ENCODE assay signal across 12 mouse cellular contexts in the genomic region with DNA sequence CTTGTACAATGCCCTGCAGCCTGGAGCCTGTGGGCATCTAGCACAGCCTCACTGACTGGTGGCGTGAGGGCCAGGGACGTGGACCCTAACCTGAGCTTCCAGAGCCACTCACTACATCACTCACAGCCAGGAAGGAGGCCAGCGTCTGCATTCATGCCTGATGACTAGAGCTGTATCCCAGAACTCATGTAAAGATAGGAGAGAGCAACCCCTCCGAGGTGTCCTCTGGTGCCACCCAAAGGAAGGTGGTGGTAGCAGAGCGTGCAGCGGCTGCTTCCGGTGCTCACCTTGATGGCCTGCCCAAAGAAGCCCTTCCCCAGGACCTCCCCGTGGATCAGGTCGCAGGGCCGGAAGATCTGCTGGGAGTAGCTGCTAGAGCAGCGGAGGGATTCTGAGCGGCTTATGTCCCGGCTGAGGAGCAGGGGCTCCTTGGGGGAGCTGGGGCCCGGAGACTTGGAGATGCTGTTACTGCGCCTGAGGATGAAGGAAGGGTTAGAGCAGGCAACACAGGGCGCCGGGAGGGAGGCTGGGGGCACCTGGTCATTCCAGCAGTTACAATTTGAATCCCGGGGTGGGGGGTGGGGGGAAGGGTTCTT. TPM values are rescaled to one million over a fixed set of nuclear protein-coding genes. Genes with fewer than 3 reads are reported as not detected.
DNase-seq lines count a peak whose midpoint lies in the region; ATAC-seq and TF ChIP-seq lines count a peak whose summit lies in the region.
"Had no signal": no experiment of that assay in that cellular context is flagged by ENCODE, and none has a peak within 500 bp of the region (broad histone marks: within the 10 kb centered on the region; RNA-seq: fewer than 3 reads in every experiment).

No protein-coding gene starts in this region.

- H3K9ac ChIP-seq in hindbrain, embryonic 11.5 days (ENCODE audit: low read depth, low read length): no peak overlapping the region
- no peak overlapping the region for H3K9ac ChIP-seq in hindbrain, embryonic 13.5 days
- no peak overlapping the region for H3K9ac ChIP-seq in midbrain, postnatal 0 days (replicated peaks; ENCODE audit: low read length, poor library complexity, severe bottlenecking)
- no peak overlapping the region for H3K9ac ChIP-seq in midbrain, embryonic 14.5 days (replicated peaks; ENCODE audit: low read length)
- H3K9ac ChIP-seq in neural tube, embryonic 15.5 days (replicated peaks): no peak overlapping the region
- H3K9ac ChIP-seq: hindbrain, embryonic 15.5 days; lung, embryonic 15.5 days had no signal

- no peak overlapping the region for H3K27ac ChIP-seq in hindbrain, embryonic 11.5 days (ENCODE audit: low read depth, low read length)
- no peak overlapping the region for H3K27ac ChIP-seq in hindbrain, embryonic 13.5 days
- H3K27ac ChIP-seq in midbrain, postnatal 0 days (ENCODE audit: low read depth, low read length): no peak overlapping the region
- H3K27ac ChIP-seq in midbrain, embryonic 14.5 days (replicated peaks; ENCODE audit: low read depth, low read length): no peak overlapping the region
- no peak overlapping the region for H3K27ac ChIP-seq in neural tube, embryonic 15.5 days (replicated peaks)
- H3K27ac ChIP-seq: hindbrain, embryonic 15.5 days; lung, embryonic 15.5 days had no signal

- H3K27me3 ChIP-seq in hindbrain, embryonic 11.5 days (ENCODE audit: control insufficient read depth, insufficient read depth, low read length): no peaks in the 10 kb centered on the region
- H3K27me3 ChIP-seq in hindbrain, embryonic 13.5 days: no peaks in the 10 kb centered on the region
- no peaks in the 10 kb centered on the region for H3K27me3 ChIP-seq in midbrain, postnatal 0 days (ENCODE audit: insufficient read depth, low read length)
- H3K27me3 ChIP-seq in midbrain, embryonic 14.5 days (ENCODE audit: control insufficient read depth, insufficient read depth, low read length): no peaks in the 10 kb centered on the region
- no peaks in the 10 kb centered on the region for H3K27me3 ChIP-seq in neural tube, embryonic 15.5 days (replicated peaks)
- H3K27me3 ChIP-seq: hindbrain, embryonic 15.5 days; lung, embryonic 15.5 days had no signal

- no peaks in the 10 kb centered on the region for H3K4me1 ChIP-seq in hindbrain, embryonic 11.5 days (replicated peaks; ENCODE audit: control insufficient read depth, insufficient read depth, low read length)
- peaks cover 8% of the 10 kb centered on the region for H3K4me1 ChIP-seq in hindbrain, embryonic 13.5 days (replicated peaks)
- no peaks in the 10 kb centered on the region for H3K4me1 ChIP-seq in midbrain, postnatal 0 days (ENCODE audit: insufficient read depth, low read length)
- H3K4me1 ChIP-seq in midbrain, embryonic 14.5 days (ENCODE audit: control insufficient read depth, insufficient read depth, low read length): no peaks in the 10 kb centered on the region
- 0 out of 2 replicates have a peak, but pooled peaks cover 3% of the 10 kb centered on the region for H3K4me1 ChIP-seq in neural tube, embryonic 15.5 days

- peak; percentile 44; the same call in 1 of the 2 replicates for TF ChIP-seq CTCF in midbrain, postnatal 0 days (IDR thresholded peaks at IDR 0.05)

- peak; percentile 17 for DNase-seq in hindbrain, embryonic 11.5 days (ENCODE audit: low spot score)
- DNase-seq in midbrain, postnatal 0 days (ENCODE audit: low spot score): no peak
- DNase-seq in midbrain, embryonic 14.5 days: no peak
- DNase-seq in ZHBTc4 (ENCODE audit: low read depth, low spot score): peak; percentile 86
- peak; percentile 65 to 69 for DNase-seq in thymus, postnatal 36 days
- DNase-seq: cerebellum, adult 11 months; gastrocnemius, postnatal 25 days had no signal

- 50% methylated on average over 18 of the region's 18 CpGs for WGBS in hindbrain, embryonic 11.5 days
- WGBS in hindbrain, embryonic 13.5 days: 56% methylated on average over 18 of the region's 18 CpGs
- 45% methylated on average over 18 of the region's 18 CpGs for WGBS in midbrain, postnatal 0 days
- 46% methylated on average over 18 of the region's 18 CpGs for WGBS in midbrain, embryonic 14.5 days
- 64% methylated on average over 18 of the region's 18 CpGs for WGBS in neural tube, embryonic 15.5 days

- no peak overlapping the region for H3K4me2 ChIP-seq in hindbrain, embryonic 11.5 days (replicated peaks; ENCODE audit: low read depth, low read length)
- H3K4me2 ChIP-seq in hindbrain, embryonic 13.5 days: no peak overlapping the region
- H3K4me2 ChIP-seq in midbrain, postnatal 0 days (ENCODE audit: low read depth, low read length, poor library complexity, severe bottlenecking): no peak overlapping the region
- no peak overlapping the region for H3K4me2 ChIP-seq in midbrain, embryonic 14.5 days (ENCODE audit: low read length)
- H3K4me2 ChIP-seq in neural tube, embryonic 15.5 days: no peak overlapping the region
- H3K4me2 ChIP-seq: hindbrain, embryonic 15.5 days; lung, embryonic 15.5 days had no signal

- H3K4me3 ChIP-seq in hindbrain, embryonic 11.5 days (ENCODE audit: low read depth, low read length): no peak overlapping the region
- H3K4me3 ChIP-seq in hindbrain, embryonic 13.5 days: no peak overlapping the region
- H3K4me3 ChIP-seq in midbrain, postnatal 0 days (ENCODE audit: low read depth, low read length): no peak overlapping the region
- no peak overlapping the region for H3K4me3 ChIP-seq in midbrain, embryonic 14.5 days (replicated peaks; ENCODE audit: low read depth, low read length)
- no peak overlapping the region for H3K4me3 ChIP-seq in neural tube, embryonic 15.5 days (replicated peaks)
- H3K4me3 ChIP-seq: hindbrain, embryonic 15.5 days; lung, embryonic 15.5 days had no signal

- peaks cover 15% of the 10 kb centered on the region; the same call in 1 of the 2 replicates for H3K36me3 ChIP-seq in hindbrain, embryonic 11.5 days (ENCODE audit: control insufficient read depth, insufficient read depth, low read length)
- peaks cover 87% of the 10 kb centered on the region for H3K36me3 ChIP-seq in hindbrain, embryonic 13.5 days
- H3K36me3 ChIP-seq in midbrain, postnatal 0 days (ENCODE audit: insufficient read depth, low read length): peaks cover 75% of the 10 kb centered on the region
- peaks cover 88% of the 10 kb centered on the region for H3K36me3 ChIP-seq in midbrain, embryonic 14.5 days (ENCODE audit: control insufficient read depth, insufficient read depth, low read length)
- H3K36me3 ChIP-seq in neural tube, embryonic 15.5 days: peaks cover 78% of the 10 kb centered on the region

- ATAC-seq in hindbrain, embryonic 11.5 days (ENCODE audit: low FRiP score): no peak
- ATAC-seq in hindbrain, embryonic 13.5 days (ENCODE audit: low FRiP score): no peak
- ATAC-seq in midbrain, postnatal 0 days (ENCODE audit: low FRiP score): no peak
- ATAC-seq in midbrain, embryonic 14.5 days (ENCODE audit: low FRiP score, low TSS enrichment): no peak
- no peak for ATAC-seq in neural tube, embryonic 15.5 days (ENCODE audit: low FRiP score)
- no peak for ATAC-seq in erythroid progenitor cell, adult 5-6 weeks (replicated peaks; ENCODE audit: low FRiP score, poor library complexity, severe bottlenecking)

- H3K9me3 ChIP-seq in hindbrain, embryonic 11.5 days (ENCODE audit: control insufficient read depth, low read length): no peaks in the 10 kb centered on the region
- no peaks in the 10 kb centered on the region for H3K9me3 ChIP-seq in hindbrain, embryonic 13.5 days
- no peaks in the 10 kb centered on the region for H3K9me3 ChIP-seq in midbrain, postnatal 0 days (ENCODE audit: low read length)
- H3K9me3 ChIP-seq in midbrain, embryonic 14.5 days (ENCODE audit: control insufficient read depth, low read length): no peaks in the 10 kb centered on the region
- no peaks in the 10 kb centered on the region for H3K9me3 ChIP-seq in neural tube, embryonic 15.5 days (replicated peaks)
- H3K9me3 ChIP-seq: hindbrain, embryonic 15.5 days; lung, embryonic 15.5 days had no signal

RNA-seq across cellular contexts. Expression of a gene that starts 22.9 kb away (rescaled TPM):
- 11.5 and 12.0 TPM in 2 replicates for polyA plus RNA-seq in hindbrain, embryonic 11.5 days (2014; fragmentation: Nextera tagmentation; extraction: Ambion mirVana)
- polyA plus RNA-seq in hindbrain, embryonic 13.5 days (2015; fragmentation: Nextera tagmentation; extraction: Ambion mirVana): 25.4 and 25.5 TPM in 2 replicates
- total RNA-seq in midbrain, postnatal 0 days (2014; rRNA removed): 42.5 and 43.4 TPM in 2 replicates
- 34.7 and 37.5 TPM in 2 replicates for polyA plus RNA-seq in midbrain, postnatal 0 days (2015; fragmentation: Nextera tagmentation; extraction: Ambion mirVana)
- polyA plus RNA-seq in midbrain, embryonic 14.5 days (2014; fragmentation: Nextera tagmentation; extraction: Ambion mirVana): 20.2 and 21.2 TPM in 2 replicates
- 28.7 and 35.3 TPM in 2 replicates for polyA plus RNA-seq in neural tube, embryonic 15.5 days (2015; fragmentation: Nextera tagmentation; extraction: Ambion mirVana)
- 2.1 and 4.3 TPM in 2 replicates for total RNA-seq in erythroid progenitor cell, adult 5-6 weeks (2015; ENCODE audit: low replicate concordance)
- total RNA-seq in erythroid progenitor cell, adult 5-6 weeks (2017; ENCODE audit: low replicate concordance): 2.7 and 20.2 TPM in 2 replicates

RNA-seq across cellular contexts. Expression of a gene that starts 55.9 kb away (rescaled TPM):
- polyA plus RNA-seq in hindbrain, embryonic 11.5 days (2014; fragmentation: Nextera tagmentation; extraction: Ambion mirVana): 74.8 and 75.0 TPM in 2 replicates
- polyA plus RNA-seq in hindbrain, embryonic 13.5 days (2015; fragmentation: Nextera tagmentation; extraction: Ambion mirVana): 138 and 150 TPM in 2 replicates
- 250 and 290 TPM in 2 replicates for total RNA-seq in midbrain, postnatal 0 days (2014; rRNA removed)
- 134 and 149 TPM in 2 replicates for polyA plus RNA-seq in midbrain, postnatal 0 days (2015; fragmentation: Nextera tagmentation; extraction: Ambion mirVana)
- polyA plus RNA-seq in midbrain, embryonic 14.5 days (2014; fragmentation: Nextera tagmentation; extraction: Ambion mirVana): 155 and 172 TPM in 2 replicates
- 141 and 158 TPM in 2 replicates for polyA plus RNA-seq in neural tube, embryonic 15.5 days (2015; fragmentation: Nextera tagmentation; extraction: Ambion mirVana)
- 5.0 and 12.6 TPM in 2 replicates for total RNA-seq in erythroid progenitor cell, adult 5-6 weeks (2015; ENCODE audit: low replicate concordance)
- total RNA-seq in erythroid progenitor cell, adult 5-6 weeks (2017; ENCODE audit: low replicate concordance): 9.1 and 16.8 TPM in 2 replicates

Comparison
In these comparisons a context has a peak if more than half of its experiments do, and no peak if none do; other contexts are left out.
1. DNase-seq: peak in hindbrain, embryonic 11.5 days (single experiment), ZHBTc4 (single experiment) and thymus, postnatal 36 days (2 of 2); none in midbrain, postnatal 0 days (single experiment) and midbrain, embryonic 14.5 days (single experiment).